Mouse (Mus musculus): ENCODE measurements at regions not wholly inside any gene's neighbourhood (a gene's known extent, or its start where the extent isn't known, plus 50 kb on each side); places are given as distances from the start of the nearest gene placed in this dataset.

GRCm38 (mm10) chr17:41525101-41525500, 590.3 kb upstream of the Cenpq start:
- no peak for DNase-seq (ENCODE audit: low read depth)

GRCm38 (mm10) chr17:41512041-41512440, 577.2 kb upstream of the Cenpq start:
- no peak for DNase-seq (ENCODE audit: low read depth)

GRCm38 (mm10) chr17:41505000-41505399, 570.2 kb upstream of the Cenpq start:
- DNase-seq (ENCODE audit: low read depth), result peak; percentile 17

All from 416B (cell line).